Mouse (Mus musculus) neural tube, embryonic 13.5 days (tissue): Measurements from ENCODE around the gene Birc2. TPM values are rescaled to one million over a fixed set of nuclear protein-coding genes. Genes with fewer than 3 reads are reported as not detected.

Experiments used
- ATAC-seq: fragments of 200-750 bp; cut with Nextera tagmentation; 2 replicates; pipeline ENCODE4 v1.8.0; 2017; ENCODE audit warnings: low read depth, mild to moderate bottlenecking, moderate TSS enrichment, moderate library complexity
- H3K27ac ChIP-seq: fragments of 300-500 bp; sonication (generic); replicated peaks from 2 replicates; pipeline ENCODE4 v1.5.1; 2015; ENCODE audit warnings: moderate library complexity, mild to moderate bottlenecking, inconsistent platforms
- H3K27me3 ChIP-seq: fragments of 300-500 bp; sonication (generic); 2 replicates; pipeline ENCODE4 v1.6.1; 2015; ENCODE audit warnings: mild to moderate bottlenecking, inconsistent platforms
- H3K36me3 ChIP-seq: fragments of 300-500 bp; sonication (generic); 2 replicates; pipeline ENCODE4 v1.6.1; 2015; ENCODE audit warnings: mild to moderate bottlenecking, inconsistent platforms
- H3K4me1 ChIP-seq: fragments of 300-500 bp; sonication (generic); replicated peaks from 2 replicates; pipeline ENCODE4 v1.6.1; 2015; ENCODE audit warnings: inconsistent platforms
- H3K4me2 ChIP-seq: fragments of 300-500 bp; sonication (generic); 2 replicates; pipeline ENCODE4 v1.6.1; 2015; ENCODE audit warnings: inconsistent platforms, mild to moderate bottlenecking, moderate library complexity
- H3K4me3 ChIP-seq: fragments of 300-500 bp; sonication (generic); 2 replicates; pipeline ENCODE4 v1.5.1; 2015; ENCODE audit warnings: mild to moderate bottlenecking, inconsistent platforms
- H3K9ac ChIP-seq: fragments of 300-500 bp; sonication (generic); 2 replicates; pipeline ENCODE4 v1.6.1; 2015; ENCODE audit warnings: moderate library complexity, mild to moderate bottlenecking, inconsistent platforms
- H3K9me3 ChIP-seq: fragments of 300-500 bp; sonication (generic); 2 replicates; pipeline ENCODE4 v1.6.1; 2016; ENCODE audit warnings: inconsistent platforms
- WGBS: fragments of 180-500 bp; shearing (Covaris S2); methylation state at CpG from one replicate; pipeline ENCODE4 v1.1.7; 2015; 5-methylcytosine and 5-hydroxymethylcytosine counted together
- polyA plus RNA-seq: library from polyadenylated mRNA; unstranded; fragments of >200 nt; fragmentation: Nextera tagmentation; extraction: Ambion mirVana; gene quantifications from 2 replicates; pipeline ENCODE4 v1.2.1, GENCODE M21; 2015

Gene Birc2
- polyA plus RNA-seq, 1 experiment from 2014 or later = 38.6 TPM

DNA sequence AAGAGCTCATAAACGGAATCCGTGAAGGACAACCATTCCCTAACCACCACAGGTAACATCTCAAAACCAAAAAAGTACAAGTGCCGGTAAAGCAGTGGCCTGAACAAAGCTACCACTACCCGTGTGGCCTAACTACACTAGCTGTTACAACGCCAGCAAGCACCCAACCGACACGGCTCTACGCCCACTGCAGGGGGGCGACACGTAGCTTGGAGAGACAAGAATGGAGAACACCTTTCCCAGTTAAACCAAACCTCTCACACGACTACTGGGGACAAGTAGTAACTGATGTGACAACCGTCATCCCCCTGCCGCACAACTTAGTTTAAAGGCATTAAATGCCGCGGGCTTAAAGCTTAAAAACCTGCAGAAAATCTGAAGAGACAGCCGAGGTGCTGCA lies 533 bp downstream of the Birc2 start:
- under 1% methylated on average over 16 of the region's 16 CpGs for WGBS
- Histone ChIP-seq H3K36me3 (peaks cover 20% of the 10 kb centered on the region), H3K27me3 (no peaks in the 10 kb centered on the region), H3K4me1 (peaks cover 48% of the 10 kb centered on the region), H3K9me3 (no peaks in the 10 kb centered on the region), H3K27ac (peak overlapping the region; percentile 98), H3K4me3 (peak overlapping the region; percentile 58), H3K9ac (peak overlapping the region; percentile 81), H3K4me2 (peak overlapping the region; percentile 70)
- peak; percentile 65 for ATAC-seq

DNA sequence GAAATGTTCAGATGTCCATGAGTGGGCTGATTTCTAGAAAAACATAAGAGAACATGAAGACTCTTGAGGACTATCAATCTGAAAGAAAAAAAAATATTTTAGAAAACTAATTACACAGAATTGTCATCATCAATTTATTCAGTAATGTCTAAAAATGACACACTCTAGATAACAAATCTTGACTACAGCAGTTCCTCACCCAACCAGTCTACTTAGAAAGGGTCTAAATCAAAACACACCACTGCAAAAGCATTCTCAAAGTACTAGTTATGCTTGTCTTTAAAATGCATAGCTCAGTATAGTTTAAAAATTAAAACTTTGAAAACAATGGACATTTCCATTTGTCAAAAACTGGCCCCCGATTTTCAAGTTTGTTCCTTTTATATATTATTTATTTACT lies 1.6 kb downstream of the Birc2 start:
- H3K9me3 ChIP-seq = no peaks in the 10 kb centered on the region
- WGBS = 84% methylated on average over 1 of the region's 1 CpGs
- no peak overlapping the region for H3K4me3 ChIP-seq
- no peak overlapping the region for H3K9ac ChIP-seq
- peaks cover 56% of the 10 kb centered on the region for H3K4me1 ChIP-seq
- peaks cover 20% of the 10 kb centered on the region for H3K36me3 ChIP-seq
- no peak for ATAC-seq
- no peaks in the 10 kb centered on the region for H3K27me3 ChIP-seq
- H3K4me2 ChIP-seq = peak overlapping the region; percentile 70
- H3K27ac ChIP-seq = no peak overlapping the region

DNA sequence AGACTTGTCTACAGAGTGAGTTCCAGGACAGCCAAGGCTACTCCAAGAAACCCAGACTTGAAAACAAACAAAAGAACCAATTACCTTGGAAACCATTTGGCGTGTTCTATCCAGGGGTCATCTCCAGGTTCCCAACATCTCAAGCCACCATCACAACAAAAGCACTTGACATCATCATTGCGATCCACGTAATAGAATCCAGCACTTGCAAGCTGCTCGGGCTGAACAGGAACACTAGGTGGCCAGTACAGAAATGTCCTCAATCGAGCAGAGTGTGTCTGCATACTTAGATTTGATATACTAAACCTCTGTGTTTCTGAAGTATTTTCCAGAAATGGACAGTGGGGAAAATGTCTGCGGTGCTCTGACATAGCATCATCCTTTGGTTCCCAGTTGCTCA lies 3.4 kb downstream of the Birc2 start:
- Histone ChIP-seq H3K27me3 (no peaks in the 10 kb centered on the region), H3K27ac (no peak overlapping the region), H3K36me3 (peaks cover 20% of the 10 kb centered on the region), H3K4me1 (peaks cover 66% of the 10 kb centered on the region), H3K4me2 (peak overlapping the region; percentile 43), H3K9me3 (no peaks in the 10 kb centered on the region), H3K4me3 (0 out of 2 replicates have a peak overlapping the region, but pooled peaks have one; percentile 2), H3K9ac (no peak overlapping the region)
- WGBS = 84% methylated on average over 6 of the region's 6 CpGs
- ATAC-seq = no peak

DNA sequence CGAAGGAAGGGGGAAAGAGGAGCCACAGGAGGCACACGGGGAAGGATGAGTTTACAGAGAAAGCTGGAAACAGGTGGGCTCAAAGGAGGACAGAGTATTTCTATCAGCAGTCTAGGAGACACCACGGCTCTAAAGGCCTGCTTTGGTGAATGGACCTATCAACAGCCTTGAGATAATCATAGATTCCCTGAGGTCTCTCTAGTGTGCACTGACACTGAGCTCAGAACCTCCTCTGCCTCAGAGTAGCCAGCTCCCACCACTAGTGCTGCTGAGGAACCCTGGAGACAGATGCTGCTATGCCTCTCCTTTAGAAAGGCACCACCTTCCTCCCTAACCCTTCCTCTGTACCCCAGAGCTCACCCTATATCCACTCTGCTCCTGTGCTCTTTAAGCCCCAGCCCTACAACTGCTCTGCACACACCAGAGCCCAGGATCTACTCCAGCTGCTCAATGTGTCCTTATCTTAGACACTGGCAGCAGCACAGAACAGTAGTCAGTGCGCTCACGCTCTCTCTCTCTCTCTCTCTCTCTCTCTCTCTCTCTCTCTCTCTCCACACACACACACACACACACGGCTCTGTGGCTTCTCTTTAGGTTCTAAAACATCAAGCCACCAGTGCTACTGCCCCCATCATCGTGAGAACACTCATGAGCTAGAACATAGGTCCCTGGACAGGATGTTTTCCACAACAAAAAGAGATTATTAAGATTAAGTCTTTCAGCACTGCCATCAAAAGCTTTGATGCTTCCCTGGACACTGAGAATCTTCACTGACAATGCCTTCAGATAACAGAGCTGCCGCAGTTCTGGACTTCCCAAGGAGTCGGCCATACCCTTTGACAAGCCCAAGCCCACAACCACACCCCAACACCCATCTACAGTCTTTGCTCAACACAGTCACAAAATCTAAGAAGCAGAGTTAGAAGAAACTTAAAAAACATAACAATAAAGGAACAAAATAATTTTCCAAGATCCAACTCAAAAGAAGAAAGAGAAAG lies 7.0 kb downstream of the Birc2 start:
- peak; percentile 27; the same call in 1 of the 2 replicates for ATAC-seq

DNA sequence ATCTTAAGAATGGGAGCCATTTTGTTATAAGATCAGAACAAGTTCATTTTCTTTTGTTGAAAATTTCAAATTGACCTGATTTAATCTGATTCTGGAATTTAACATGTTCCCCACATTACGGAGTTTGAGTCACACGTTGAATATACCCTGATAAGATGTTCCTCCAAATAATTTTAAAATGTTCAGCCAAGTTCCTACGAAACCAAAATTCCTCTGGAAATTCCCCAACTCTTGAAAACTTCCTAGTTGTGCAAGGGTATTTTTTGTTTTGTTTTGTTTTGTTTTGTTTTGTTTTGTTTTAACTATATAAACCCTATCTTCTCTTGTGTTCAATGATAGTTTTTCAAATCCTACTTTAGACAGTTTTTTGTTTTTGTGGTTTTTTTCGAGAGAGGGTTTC lies 8.2 kb downstream of the Birc2 start:
- 97% methylated on average over 4 of the region's 4 CpGs for whole genome bisulfite sequencing
- ATAC-seq = no peak
- Histone ChIP-seq H3K9me3 (no peaks in the 10 kb centered on the region), H3K36me3 (peaks cover 29% of the 10 kb centered on the region), H3K4me3 (no peak overlapping the region), H3K4me2 (no peak overlapping the region), H3K27ac (no peak overlapping the region), H3K27me3 (no peaks in the 10 kb centered on the region), H3K4me1 (peaks cover 49% of the 10 kb centered on the region), H3K9ac (no peak overlapping the region)

More for the DNA sequence above, 7.0 kb downstream of the Birc2 start:
- Histone ChIP-seq H3K4me3 (no peak overlapping the region), H3K27me3 (no peaks in the 10 kb centered on the region), H3K9ac (no peak overlapping the region), H3K4me1 (peaks cover 60% of the 10 kb centered on the region), H3K9me3 (no peaks in the 10 kb centered on the region), H3K36me3 (peaks cover 32% of the 10 kb centered on the region), H3K27ac (no peak overlapping the region), H3K4me2 (peak overlapping the region; percentile 42)
- 83% methylated on average over 9 of the region's 9 CpGs for WGBS

DNA sequence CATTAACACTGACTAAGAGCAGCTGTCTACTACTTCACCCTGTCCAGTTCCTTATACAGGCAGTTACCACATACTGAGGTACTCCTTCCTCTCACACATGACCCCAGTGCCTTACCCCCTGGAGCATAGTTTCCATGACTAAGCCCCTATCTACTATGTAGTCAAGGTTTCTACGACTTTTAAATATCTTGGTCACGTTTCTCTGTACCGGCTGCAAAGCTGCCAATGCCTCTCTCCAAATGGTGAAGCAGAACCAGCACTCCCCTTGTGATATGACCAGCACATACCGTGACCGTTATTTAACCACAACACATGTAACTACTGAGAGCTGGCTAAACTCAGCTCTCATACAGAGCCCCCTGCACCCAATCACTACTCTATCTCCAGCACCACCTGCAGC lies 11.9 kb downstream of the Birc2 start:
- 93% methylated on average over 5 of the region's 5 CpGs for WGBS
- ATAC-seq = no peak
- H3K9ac ChIP-seq = no peak overlapping the region

DNA sequence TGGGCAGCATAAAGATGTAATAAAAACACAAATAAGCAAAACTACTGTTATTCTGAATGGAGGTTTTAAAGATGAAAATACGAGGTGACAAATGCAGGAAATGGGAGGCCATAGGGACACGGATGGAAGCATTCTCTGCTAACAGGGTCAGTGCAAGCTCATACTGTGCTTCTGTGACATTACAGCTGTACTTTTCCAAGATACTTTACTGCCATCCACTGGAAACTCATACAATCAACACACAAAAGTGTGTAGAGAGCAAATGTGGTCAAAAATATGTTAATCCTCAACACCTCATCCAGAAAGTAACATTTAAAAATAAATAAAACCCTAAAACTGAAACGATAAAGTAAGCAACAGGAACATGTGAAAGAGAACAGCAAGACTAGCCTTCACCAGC lies 14.1 kb downstream of the Birc2 start:
- Histone ChIP-seq H3K4me3 (no peak overlapping the region), H3K36me3 (peaks cover 52% of the 10 kb centered on the region), H3K9ac (no peak overlapping the region), H3K4me1 (peaks cover 4% of the 10 kb centered on the region; the same call in 1 of the 2 replicates), H3K27me3 (no peaks in the 10 kb centered on the region), H3K27ac (no peak overlapping the region), H3K9me3 (no peaks in the 10 kb centered on the region), H3K4me2 (no peak overlapping the region)
- ATAC-seq = no peak
- WGBS = 84% methylated on average over 3 of the region's 3 CpGs

More for the DNA sequence above, 11.9 kb downstream of the Birc2 start:
- Histone ChIP-seq H3K27me3 (no peaks in the 10 kb centered on the region), H3K36me3 (peaks cover 33% of the 10 kb centered on the region), H3K4me2 (no peak overlapping the region), H3K4me1 (peaks cover 15% of the 10 kb centered on the region), H3K4me3 (no peak overlapping the region), H3K27ac (no peak overlapping the region), H3K9me3 (no peaks in the 10 kb centered on the region)

DNA sequence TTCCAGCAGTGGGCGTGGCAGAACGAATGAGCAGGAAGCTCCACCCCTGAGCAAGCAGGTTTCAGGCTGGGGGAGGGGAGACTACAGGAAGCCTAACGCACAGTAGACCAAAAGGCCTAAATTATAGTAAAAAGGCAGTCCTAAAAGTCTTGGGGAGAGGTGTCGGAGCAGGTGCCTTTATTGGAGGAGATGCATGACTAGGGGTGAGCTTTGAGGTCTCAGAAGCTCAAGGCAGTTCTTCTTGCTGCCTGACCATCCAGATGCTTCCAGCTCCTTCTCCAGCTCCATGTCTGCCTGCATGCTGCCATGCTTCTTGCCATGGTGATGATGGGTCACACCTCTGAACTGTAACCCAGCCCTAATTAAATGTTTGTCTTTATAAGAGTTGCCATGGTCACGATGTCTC lies 31.8 kb downstream of the Birc2 start:
- no peak overlapping the region for H3K4me2 ChIP-seq
- no peaks in the 10 kb centered on the region for H3K27me3 ChIP-seq
- no peaks in the 10 kb centered on the region for H3K9me3 ChIP-seq
- no peaks in the 10 kb centered on the region for H3K4me1 ChIP-seq
- peaks cover 11% of the 10 kb centered on the region; the same call in 1 of the 2 replicates for H3K36me3 ChIP-seq
- no peak overlapping the region for H3K9ac ChIP-seq
- ATAC-seq = no peak; the same call in 1 of the 2 replicates
- WGBS = 55% methylated on average over 5 of the region's 5 CpGs
- no peak overlapping the region for H3K27ac ChIP-seq
- no peak overlapping the region for H3K4me3 ChIP-seq

DNA sequence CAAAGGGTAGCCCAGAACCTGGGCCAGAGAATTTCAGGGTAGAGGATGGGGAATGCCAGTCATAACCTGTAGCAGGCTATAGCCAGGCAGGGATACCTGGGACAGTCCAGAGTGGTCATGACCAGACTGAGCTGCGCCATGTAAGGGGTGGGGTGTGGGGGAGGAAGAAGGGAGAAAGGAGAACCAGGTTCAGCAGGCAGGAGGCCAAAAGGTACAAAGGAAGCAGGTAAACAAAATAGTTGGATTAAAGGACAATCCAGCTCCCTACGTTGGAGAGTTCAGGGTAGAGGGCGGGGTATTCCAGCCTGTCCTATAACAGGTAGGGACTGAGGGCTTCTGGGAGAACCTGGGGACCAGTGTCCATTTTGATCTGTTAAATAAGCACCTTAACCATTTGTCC lies 38.3 kb downstream of the Birc2 start:
- WGBS = 96% methylated on average over 3 of the region's 3 CpGs
- no peak; the same call in 1 of the 2 replicates for ATAC-seq
- H3K4me1 ChIP-seq = no peaks in the 10 kb centered on the region
- no peak overlapping the region for H3K4me2 ChIP-seq
- H3K27ac ChIP-seq = no peak overlapping the region
- no peak overlapping the region for H3K4me3 ChIP-seq
- peaks cover 4% of the 10 kb centered on the region for H3K36me3 ChIP-seq
- no peaks in the 10 kb centered on the region for H3K9me3 ChIP-seq
- no peak overlapping the region for H3K9ac ChIP-seq
- no peaks in the 10 kb centered on the region for H3K27me3 ChIP-seq

DNA sequence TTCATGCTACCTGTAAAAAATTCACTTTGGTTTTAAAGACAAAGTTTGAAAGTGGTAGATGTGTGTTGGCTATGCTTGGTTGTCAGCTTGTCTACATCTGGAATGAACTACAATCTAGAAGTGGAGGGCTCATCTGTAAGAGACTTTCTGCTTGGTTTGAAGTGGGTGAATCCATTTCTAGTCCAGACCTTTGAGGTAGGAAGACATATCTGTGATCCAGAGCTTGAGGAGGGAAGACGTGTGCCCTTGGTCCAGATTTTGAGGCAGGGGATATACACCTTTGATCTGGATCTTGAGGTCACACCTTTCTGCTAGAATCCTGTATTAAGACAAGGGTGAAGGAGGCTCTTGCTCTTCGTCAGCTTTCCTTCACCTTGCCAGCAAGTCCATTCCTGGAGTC lies 39.3 kb downstream of the Birc2 start:
- no peak overlapping the region for H3K4me3 ChIP-seq
- 94% methylated on average over 2 of the region's 2 CpGs for WGBS
- no peaks in the 10 kb centered on the region for H3K27me3 ChIP-seq
- no peak overlapping the region for H3K9ac ChIP-seq
- no peak overlapping the region for H3K4me2 ChIP-seq
- H3K4me1 ChIP-seq = no peaks in the 10 kb centered on the region
- peaks cover 7% of the 10 kb centered on the region for H3K36me3 ChIP-seq
- no peak overlapping the region for H3K27ac ChIP-seq
- no peak for ATAC-seq
- H3K9me3 ChIP-seq = no peaks in the 10 kb centered on the region

DNA sequence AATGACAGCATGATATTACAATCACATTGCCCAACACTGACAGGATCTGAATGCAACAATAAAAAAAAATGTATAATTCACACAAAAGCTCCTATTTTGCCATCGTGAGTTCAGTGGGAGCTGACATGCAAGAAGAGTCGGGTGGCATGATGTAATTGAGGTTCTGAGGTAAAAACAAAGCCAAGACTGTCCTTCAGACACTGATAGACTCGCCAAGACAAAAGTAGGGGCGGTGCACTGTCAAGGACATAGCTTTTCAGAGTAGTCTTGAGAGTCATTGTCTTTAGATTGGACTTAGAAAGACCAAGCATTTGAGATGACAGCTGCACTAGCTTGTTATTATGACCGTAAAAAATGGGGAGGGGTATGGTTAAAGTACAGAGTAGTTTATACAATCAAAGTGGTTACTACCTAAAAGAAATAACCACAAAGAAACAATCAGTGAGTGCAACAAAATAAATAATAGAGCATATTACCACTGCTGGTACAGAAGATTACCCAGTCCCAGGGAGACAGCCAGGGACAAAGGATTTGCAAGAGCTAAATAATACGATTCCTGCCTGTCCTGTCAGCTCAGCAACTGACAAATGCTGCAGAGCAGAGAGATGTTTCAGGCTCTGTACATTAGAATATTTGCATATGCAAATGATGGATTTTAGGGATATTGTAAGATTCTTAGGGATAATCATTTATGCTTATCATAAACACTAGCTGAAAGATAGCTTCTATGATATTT lies 40.6 kb downstream of the Birc2 start:
- no peak for ATAC-seq
- no peaks in the 10 kb centered on the region for H3K27me3 ChIP-seq
- H3K27ac ChIP-seq = no peak overlapping the region
- H3K4me3 ChIP-seq = no peak overlapping the region
- no peak overlapping the region for H3K4me2 ChIP-seq
- H3K9me3 ChIP-seq = no peaks in the 10 kb centered on the region
- H3K9ac ChIP-seq = no peak overlapping the region
- no peaks in the 10 kb centered on the region for H3K4me1 ChIP-seq
- 74% methylated on average over 6 of the region's 6 CpGs for WGBS
- H3K36me3 ChIP-seq = peaks cover 13% of the 10 kb centered on the region

DNA sequence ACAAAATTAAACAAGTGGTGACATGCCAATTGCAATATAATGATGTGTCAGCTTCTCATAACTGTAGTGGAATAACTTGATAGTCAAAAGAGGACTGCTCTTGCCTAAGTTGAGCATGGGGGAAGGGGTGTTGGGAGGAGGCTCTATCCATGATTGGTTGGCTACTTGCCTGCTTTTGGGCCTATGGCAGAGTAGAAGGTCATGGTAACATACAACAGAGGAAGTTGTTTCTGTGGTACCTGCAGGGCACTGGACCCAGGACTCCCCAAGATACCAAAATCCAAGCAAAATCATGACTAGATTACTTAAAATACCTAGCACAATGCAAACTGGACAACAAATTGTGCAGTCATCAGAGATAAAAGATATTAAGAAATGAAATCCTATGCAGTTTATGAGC lies 41.3 kb downstream of the Birc2 start:
- Histone ChIP-seq H3K4me1 (no peaks in the 10 kb centered on the region), H3K9me3 (no peaks in the 10 kb centered on the region), H3K9ac (no peak overlapping the region), H3K4me3 (no peak overlapping the region), H3K36me3 (peaks cover 16% of the 10 kb centered on the region), H3K27ac (no peak overlapping the region), H3K4me2 (no peak overlapping the region), H3K27me3 (no peaks in the 10 kb centered on the region)
- ATAC-seq = no peak
